Mouse (Mus musculus): ENCODE data around the gene Defb20. TPM values are rescaled to one million over a fixed set of nuclear protein-coding genes. Genes with fewer than 3 reads are reported as not detected.
A peak's percentile ranks its signal among the peaks of the same experiment; 100 is the strongest.
"Not testable (repeated sequence)": the region's sequence is repeated elsewhere in the genome, so short reads cannot be mapped to it uniquely, and the experiment has no call there.

Defb20 gene
- polyA plus RNA-seq (2012; rRNA removed) = not detected in 2 replicates

DNA sequence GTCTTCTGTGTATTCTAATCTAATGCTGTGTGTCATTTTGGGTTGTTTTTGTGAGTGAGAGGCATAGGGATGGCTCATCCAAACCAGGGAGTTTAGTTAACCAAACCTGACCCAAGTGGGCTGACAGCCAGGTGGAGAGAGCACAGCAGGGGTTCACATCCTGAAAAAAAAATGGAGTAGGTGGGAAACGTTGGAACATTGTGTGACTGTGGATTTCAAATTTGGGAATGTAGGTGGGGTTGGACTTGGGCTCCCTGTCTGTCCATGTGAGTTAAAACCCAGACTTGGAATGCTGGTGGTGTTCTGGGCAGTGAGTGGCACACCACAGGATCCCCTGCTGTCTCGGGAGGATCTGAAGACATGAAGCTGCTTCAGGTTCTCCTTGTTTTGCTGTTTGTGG, at the start of gene Defb20:
TSS of gene Defb20 (plus strand) at position 301 of the 400 bp plus-strand sequence.
- TF ChIP-seq POLR2A (IDR thresholded peaks at IDR 0.05; ENCODE audit: borderline replicate concordance, extremely low read depth, low read depth, low read length) (no peak), CTCF (IDR thresholded peaks at IDR 0.05; ENCODE audit: insufficient read depth, low read length) (no peak)
- WGBS = 62% methylated on average over 2 of the region's 2 CpGs
- Histone ChIP-seq H3K4me3 (replicated peaks; ENCODE audit: extremely low read depth, low read depth, low read length) (no peak within 1 kb of the TSS), H3K4me1 (ENCODE audit: control insufficient read depth, insufficient read depth, low read length) (no peaks in the 10 kb centered on the region)
- no peak for DNase-seq

DNA sequence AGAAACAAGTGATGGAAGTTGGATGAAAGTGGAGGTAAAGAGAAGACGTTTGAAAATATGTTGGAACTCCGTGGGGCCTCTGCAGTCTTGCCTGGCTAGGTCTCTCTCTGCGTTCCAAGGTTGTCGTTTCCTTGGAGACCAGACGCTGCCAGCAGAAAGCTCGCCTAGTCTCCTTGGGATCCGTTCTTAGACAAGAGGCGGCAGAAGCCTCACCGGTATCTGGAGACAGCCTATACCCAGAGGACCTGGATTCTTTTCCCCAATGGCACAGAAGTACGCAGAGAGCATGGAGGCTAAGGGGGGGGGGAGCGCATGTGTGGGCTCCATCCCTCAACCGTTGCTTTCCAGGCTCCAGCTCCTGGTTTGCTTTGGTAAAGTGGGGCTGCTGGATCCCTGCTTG, 49.4 kb upstream of the Defb20 start:
- no peak overlapping the region for H3K4me3 ChIP-seq (replicated peaks; ENCODE audit: extremely low read depth, low read depth, low read length)
- TF ChIP-seq CTCF (IDR thresholded peaks at IDR 0.05; ENCODE audit: insufficient read depth, low read length) (no peak), POLR2A (IDR thresholded peaks at IDR 0.05; ENCODE audit: borderline replicate concordance, extremely low read depth, low read depth, low read length) (no peak)
- no peaks in the 10 kb centered on the region for H3K4me1 ChIP-seq (ENCODE audit: control insufficient read depth, insufficient read depth, low read length)
- WGBS = 26% methylated on average over 12 of the region's 12 CpGs
- DNase-seq = no peak

GRCm38 (mm10) chr2:152428481-152428880, 48.4 kb upstream of the Defb20 start:
- 76% methylated on average over 2 of the region's 2 CpGs for WGBS
- H3K4me3 ChIP-seq (replicated peaks; ENCODE audit: extremely low read depth, low read depth, low read length); DNase-seq; H3K4me1 ChIP-seq (ENCODE audit: control insufficient read depth, insufficient read depth, low read length): not testable (repeated sequence)

DNA sequence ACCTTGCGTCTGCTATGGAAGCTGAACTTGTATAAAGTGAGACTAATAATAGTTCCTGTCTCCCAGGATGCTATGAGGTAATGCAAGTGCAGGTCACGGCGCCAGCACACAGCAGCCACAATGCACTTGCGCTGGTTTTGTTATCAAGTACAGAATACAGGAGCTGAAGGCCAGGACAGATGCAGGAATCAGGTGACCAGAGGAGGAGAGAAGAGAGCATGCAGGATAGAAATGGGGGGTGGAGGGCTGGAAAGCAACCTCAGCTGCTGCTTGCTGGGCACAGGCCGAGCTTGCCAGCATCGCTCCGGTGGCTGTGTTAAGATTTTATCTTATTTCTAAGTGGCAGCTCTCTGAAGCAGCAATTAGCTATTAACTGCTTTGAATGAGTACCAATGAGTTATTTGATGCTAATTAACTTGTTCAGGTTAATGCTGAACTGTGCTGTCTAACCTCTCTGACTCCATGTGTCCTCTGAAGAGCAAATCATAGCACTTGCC, 40.4 kb upstream of the Defb20 start:
- WGBS = 86% methylated on average over 7 of the region's 7 CpGs
- H3K4me1 ChIP-seq (ENCODE audit: control insufficient read depth, insufficient read depth, low read length) = peaks cover 3% of the 10 kb centered on the region; the same call in 1 of the 2 replicates
- no peak for DNase-seq
- H3K4me3 ChIP-seq (replicated peaks; ENCODE audit: extremely low read depth, low read depth, low read length) = no peak overlapping the region
- TF ChIP-seq POLR2A (IDR thresholded peaks at IDR 0.05; ENCODE audit: borderline replicate concordance, extremely low read depth, low read depth, low read length) (no peak), CTCF (IDR thresholded peaks at IDR 0.05; ENCODE audit: insufficient read depth, low read length) (no peak)

DNA sequence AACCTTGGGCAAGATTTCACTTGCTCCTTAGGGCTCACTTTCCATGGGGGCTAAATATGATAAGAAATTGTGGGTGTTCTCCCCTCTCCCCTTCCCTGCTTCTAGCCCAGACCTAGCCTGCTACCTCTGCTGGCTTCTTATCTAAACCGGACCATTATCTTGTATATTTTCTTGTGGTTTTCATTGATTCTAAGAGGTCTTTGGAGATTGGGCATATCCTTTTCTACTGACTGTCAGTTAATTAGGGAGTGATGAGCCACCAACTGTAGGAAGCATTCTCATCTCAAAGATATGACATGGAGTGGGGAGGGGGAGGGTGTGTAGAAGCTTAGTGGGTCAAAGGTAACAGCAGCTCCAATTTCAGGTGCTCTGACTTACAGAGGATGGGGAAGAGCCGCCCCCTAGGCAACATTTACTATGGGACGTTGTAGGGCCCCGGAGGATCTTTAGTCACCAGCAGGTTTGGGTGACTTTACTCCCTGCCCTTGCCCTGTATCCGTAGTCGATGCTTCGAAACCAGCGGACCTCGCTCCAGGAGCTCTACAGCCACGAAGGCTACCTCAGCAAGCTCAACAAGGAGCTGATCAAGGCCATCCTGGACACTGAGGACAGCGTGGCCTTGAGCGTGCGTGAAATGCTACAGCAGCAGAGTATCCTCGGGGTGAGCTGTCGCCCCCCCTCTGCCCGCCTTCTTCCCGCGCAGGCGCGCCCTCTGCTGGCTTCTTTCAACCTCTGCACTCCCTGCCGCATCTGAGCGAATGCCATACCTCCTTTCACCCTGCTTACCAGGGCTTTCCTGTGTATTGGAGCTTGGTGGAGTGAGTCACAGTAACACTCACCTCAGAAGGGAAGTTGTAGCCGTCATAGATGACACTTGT, 39.6 kb upstream of the Defb20 start:
- Histone ChIP-seq H3K4me1 (ENCODE audit: control insufficient read depth, insufficient read depth, low read length) (peaks cover 3% of the 10 kb centered on the region; the same call in 1 of the 2 replicates), H3K4me3 (replicated peaks; ENCODE audit: extremely low read depth, low read depth, low read length) (peak overlapping the region; percentile 53)
- TF ChIP-seq POLR2A (IDR thresholded peaks at IDR 0.05; ENCODE audit: borderline replicate concordance, extremely low read depth, low read depth, low read length) = no peak
- peak; percentile 76 for TF ChIP-seq CTCF (IDR thresholded peaks at IDR 0.05; ENCODE audit: insufficient read depth, low read length)
- DNase-seq = peak; percentile 86
- WGBS = 5% methylated on average over 23 of the region's 23 CpGs

DNA sequence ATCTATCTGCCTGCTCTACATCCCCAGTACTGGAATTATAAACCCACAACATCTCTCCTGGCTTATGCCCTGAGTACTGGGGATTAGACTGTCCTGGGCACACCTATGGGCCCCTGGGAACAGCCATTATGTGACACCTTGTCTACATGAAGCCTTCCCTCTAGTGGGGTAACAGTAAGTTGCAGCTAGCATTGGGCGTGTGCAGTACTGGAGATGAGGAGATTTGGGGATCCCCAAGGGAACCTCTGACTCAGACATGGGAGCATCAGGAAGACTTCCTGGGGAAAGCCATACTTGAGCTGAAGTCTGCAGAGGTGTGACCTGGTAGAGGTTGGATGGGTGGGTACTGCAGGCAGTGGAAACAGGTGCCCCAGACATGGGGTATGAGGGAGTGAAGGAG, 37.9 kb upstream of the Defb20 start:
- DNase-seq = no peak
- peaks cover 3% of the 10 kb centered on the region; the same call in 1 of the 2 replicates for H3K4me1 ChIP-seq (ENCODE audit: control insufficient read depth, insufficient read depth, low read length)
- TF ChIP-seq CTCF (IDR thresholded peaks at IDR 0.05; ENCODE audit: insufficient read depth, low read length) (no peak), POLR2A (IDR thresholded peaks at IDR 0.05; ENCODE audit: borderline replicate concordance, extremely low read depth, low read depth, low read length) (no peak)
- no peak overlapping the region for H3K4me3 ChIP-seq (replicated peaks; ENCODE audit: extremely low read depth, low read depth, low read length)
- WGBS = 73% methylated on average over 1 of the region's 1 CpGs

DNA sequence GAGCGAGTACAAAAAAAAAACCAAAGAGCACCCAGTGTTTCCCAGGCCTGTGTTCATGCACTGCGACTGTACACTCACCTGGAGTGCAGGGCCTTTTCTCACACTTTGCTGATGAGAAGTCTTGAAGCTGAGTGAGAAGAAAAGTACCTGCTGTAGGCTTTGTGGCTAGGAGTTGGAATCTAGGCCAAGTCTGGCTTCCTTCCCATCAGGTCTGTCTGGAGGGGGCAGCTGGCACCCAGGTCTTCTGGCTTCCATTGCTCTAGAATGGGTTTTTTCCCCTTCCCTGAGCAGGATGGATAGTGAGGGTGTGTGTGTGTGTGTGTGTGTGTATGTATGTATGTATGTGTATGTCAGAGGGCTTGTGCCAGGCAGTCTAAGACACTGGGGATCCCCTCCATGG, 37.0 kb upstream of the Defb20 start:
- H3K4me1 ChIP-seq (ENCODE audit: control insufficient read depth, insufficient read depth, low read length) = peaks cover 3% of the 10 kb centered on the region; the same call in 1 of the 2 replicates
- no peak for TF ChIP-seq POLR2A (IDR thresholded peaks at IDR 0.05; ENCODE audit: borderline replicate concordance, extremely low read depth, low read depth, low read length)
- no peak for TF ChIP-seq CTCF (IDR thresholded peaks at IDR 0.05; ENCODE audit: insufficient read depth, low read length)
- DNase-seq = no peak
- no peak overlapping the region for H3K4me3 ChIP-seq (replicated peaks; ENCODE audit: extremely low read depth, low read depth, low read length)
- 86% methylated on average over 2 of the region's 2 CpGs for WGBS

DNA sequence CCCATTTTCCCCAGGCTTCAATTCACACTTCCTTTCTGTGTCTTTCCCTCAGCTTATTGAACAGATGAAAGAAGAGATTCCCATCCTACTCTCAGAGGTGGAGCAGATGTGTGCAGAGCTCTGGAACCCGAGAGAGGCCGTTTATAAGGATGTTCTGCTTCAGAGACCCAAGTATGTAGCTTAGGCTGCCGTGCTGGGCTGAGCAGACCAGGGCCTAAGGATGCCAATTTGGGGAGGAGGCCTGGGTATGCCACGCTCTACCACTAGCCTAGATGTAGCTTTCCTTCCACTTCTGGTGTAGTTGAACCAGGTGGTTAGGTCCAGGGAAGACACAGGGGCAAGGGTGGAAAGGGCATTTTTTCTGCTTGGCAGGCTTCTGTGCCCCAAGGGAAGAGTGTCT, 34.5 kb upstream of the Defb20 start:
- 81% methylated on average over 4 of the region's 4 CpGs for WGBS
- H3K4me3 ChIP-seq (replicated peaks; ENCODE audit: extremely low read depth, low read depth, low read length) = no peak overlapping the region
- H3K4me1 ChIP-seq (ENCODE audit: control insufficient read depth, insufficient read depth, low read length) = peaks cover 2% of the 10 kb centered on the region; the same call in 1 of the 2 replicates
- DNase-seq = no peak
- TF ChIP-seq POLR2A (IDR thresholded peaks at IDR 0.05; ENCODE audit: borderline replicate concordance, extremely low read depth, low read depth, low read length) = no peak
- no peak for TF ChIP-seq CTCF (IDR thresholded peaks at IDR 0.05; ENCODE audit: insufficient read depth, low read length)

- DNase-seq = no peak
- Histone ChIP-seq H3K4me1 (ENCODE audit: control insufficient read depth, insufficient read depth, low read length) (no peaks in the 10 kb centered on the region), H3K4me3 (replicated peaks; ENCODE audit: extremely low read depth, low read depth, low read length) (no peak overlapping the region)
- TF ChIP-seq CTCF (IDR thresholded peaks at IDR 0.05; ENCODE audit: insufficient read depth, low read length) = no peak
- TF ChIP-seq POLR2A (IDR thresholded peaks at IDR 0.05; ENCODE audit: borderline replicate concordance, extremely low read depth, low read depth, low read length) = no peak
- 82% methylated on average over 8 of the region's 8 CpGs for WGBS
These were observed 33.6 kb upstream of the Defb20 start for GRCm38 (mm10) chr2:152443281-152443680.

DNA sequence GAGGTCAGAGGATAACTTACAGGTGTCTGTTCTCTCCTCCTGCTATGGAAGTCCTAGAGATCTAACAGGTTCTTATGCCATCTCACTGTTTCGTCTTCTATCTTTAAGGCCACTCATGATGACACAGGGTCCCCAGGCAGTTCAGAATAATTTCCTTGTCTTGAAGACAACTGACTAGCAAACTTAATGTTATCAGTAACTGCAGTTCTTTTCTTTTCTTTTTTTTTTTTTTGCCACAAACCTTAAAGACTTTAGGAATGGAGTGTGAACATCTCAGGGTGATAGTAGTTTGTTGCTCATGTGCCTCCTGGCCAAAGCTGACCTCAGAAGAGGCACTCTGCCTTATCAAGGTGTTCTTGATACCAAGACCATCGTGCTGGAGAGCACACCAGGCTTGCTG, 30.2 kb upstream of the Defb20 start:
- WGBS = 50% methylated on average over 2 of the region's 2 CpGs
- DNase-seq = no peak
- TF ChIP-seq CTCF (IDR thresholded peaks at IDR 0.05; ENCODE audit: insufficient read depth, low read length) (no peak), POLR2A (IDR thresholded peaks at IDR 0.05; ENCODE audit: borderline replicate concordance, extremely low read depth, low read depth, low read length) (no peak)
- H3K4me1 ChIP-seq (ENCODE audit: control insufficient read depth, insufficient read depth, low read length) = no peaks in the 10 kb centered on the region
- H3K4me3 ChIP-seq (replicated peaks; ENCODE audit: extremely low read depth, low read depth, low read length) = no peak overlapping the region

Data from lung, adult 2 months (tissue).